Mouse (Mus musculus): Measurements from ENCODE around the gene Sppl2a. TPM values are rescaled to one million over a fixed set of nuclear protein-coding genes. Genes with fewer than 3 reads are reported as not detected.
"Not testable (repeated sequence)": the region's sequence is repeated elsewhere in the genome, so short reads cannot be mapped to it uniquely, and the experiment has no call there.

Sppl2a gene
- polyA plus RNA-seq, 1 experiment from 2014 or later: 54.9 TPM

DNA sequence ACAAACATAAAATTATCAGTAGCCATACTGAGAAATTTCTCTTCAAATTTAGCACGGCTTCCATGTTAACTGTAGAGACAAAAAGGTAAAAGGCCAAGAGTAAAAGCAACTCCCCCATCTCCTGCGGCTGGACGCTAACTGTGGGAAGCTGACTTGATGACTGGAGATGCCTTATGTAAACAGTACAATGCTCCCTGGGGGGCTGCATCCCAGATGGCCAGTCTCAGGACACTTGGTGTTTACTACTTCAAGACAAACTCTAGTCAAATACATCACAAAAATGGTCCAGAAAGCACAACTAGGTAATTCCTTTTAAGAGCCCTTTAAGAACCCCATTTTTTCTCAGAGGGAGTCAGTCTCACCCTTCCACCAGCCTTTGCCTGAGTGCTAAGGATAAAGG lies 45.9 kb downstream of the Sppl2a start:
- Histone ChIP-seq H3K4me1 (ENCODE audit: control insufficient read depth, insufficient read depth, low read length) (no peaks in the 10 kb centered on the region), H3K9me3 (ENCODE audit: control insufficient read depth, low read depth, low read length) (no peaks in the 10 kb centered on the region), H3K9ac (replicated peaks; ENCODE audit: low read depth, low read length) (no peak overlapping the region), H3K27me3 (ENCODE audit: control insufficient read depth, insufficient read depth, low read length) (no peaks in the 10 kb centered on the region), H3K4me3 (ENCODE audit: low read depth, low read length) (no peak overlapping the region), H3K36me3 (ENCODE audit: control insufficient read depth, insufficient read depth, low read length) (no peaks in the 10 kb centered on the region), H3K4me2 (replicated peaks; ENCODE audit: low read depth, low read length) (no peak overlapping the region), H3K27ac (ENCODE audit: low read length) (no peak overlapping the region)
- no peak for ATAC-seq (ENCODE audit: insufficient number of reproducible peaks, insufficient read depth, low FRiP score, low read depth)
- WGBS: 28% methylated on average over 3 of the region's 3 CpGs

DNA sequence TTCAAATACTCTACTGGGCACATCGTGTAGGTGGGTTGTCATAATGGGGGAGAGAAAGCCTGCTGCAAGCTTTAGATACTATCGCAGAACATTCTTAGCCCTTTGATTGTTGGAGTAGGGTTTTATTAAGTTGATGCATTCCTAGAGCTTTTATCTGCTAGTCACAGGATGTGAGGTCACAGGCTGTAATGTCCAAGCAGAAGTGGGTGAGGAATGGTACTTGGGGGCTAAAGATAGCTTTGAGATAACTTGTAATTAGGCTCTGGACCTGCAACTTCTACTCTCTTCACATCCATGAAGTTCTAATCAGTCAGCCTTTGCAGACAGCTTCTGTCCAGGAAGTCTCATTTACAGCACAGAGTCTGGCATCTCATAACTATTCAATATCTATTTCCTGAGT lies 47.2 kb downstream of the Sppl2a start:
- Histone ChIP-seq H3K9ac (replicated peaks; ENCODE audit: low read depth, low read length) (no peak overlapping the region), H3K27me3 (ENCODE audit: control insufficient read depth, insufficient read depth, low read length) (no peaks in the 10 kb centered on the region), H3K36me3 (ENCODE audit: control insufficient read depth, insufficient read depth, low read length) (no peaks in the 10 kb centered on the region), H3K9me3 (ENCODE audit: control insufficient read depth, low read depth, low read length) (no peaks in the 10 kb centered on the region), H3K4me2 (replicated peaks; ENCODE audit: low read depth, low read length) (no peak overlapping the region), H3K27ac (ENCODE audit: low read length) (no peak overlapping the region), H3K4me1 (ENCODE audit: control insufficient read depth, insufficient read depth, low read length) (no peaks in the 10 kb centered on the region), H3K4me3 (ENCODE audit: low read depth, low read length) (no peak overlapping the region)
- ATAC-seq (ENCODE audit: insufficient number of reproducible peaks, insufficient read depth, low FRiP score, low read depth): no peak
- 47% methylated on average over 2 of the region's 2 CpGs for WGBS

DNA sequence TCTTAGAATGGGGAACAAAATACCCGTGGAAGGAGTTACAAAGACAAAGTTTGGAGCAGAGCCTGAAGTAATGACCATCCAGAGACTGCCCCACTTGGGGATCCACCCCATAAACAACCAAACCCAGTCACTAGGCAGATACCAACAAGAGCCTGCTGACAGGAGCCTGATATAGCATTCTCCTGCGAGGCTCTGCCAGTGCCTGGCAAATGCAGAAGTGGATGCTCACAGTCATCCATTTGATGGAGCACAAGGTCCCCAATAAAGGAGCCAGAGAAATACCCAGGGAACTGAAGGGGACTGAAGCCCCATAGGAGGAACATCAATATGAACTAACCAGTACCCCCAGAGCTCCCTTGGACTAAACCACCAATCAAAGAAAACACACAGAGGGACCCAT lies 50.3 kb downstream of the Sppl2a start:
- H3K27ac ChIP-seq (ENCODE audit: low read length); H3K36me3 ChIP-seq (ENCODE audit: control insufficient read depth, insufficient read depth, low read length); H3K27me3 ChIP-seq (ENCODE audit: control insufficient read depth, insufficient read depth, low read length); H3K4me3 ChIP-seq (ENCODE audit: low read depth, low read length); H3K4me1 ChIP-seq (ENCODE audit: control insufficient read depth, insufficient read depth, low read length); H3K4me2 ChIP-seq (replicated peaks; ENCODE audit: low read depth, low read length); ATAC-seq (ENCODE audit: insufficient number of reproducible peaks, insufficient read depth, low FRiP score, low read depth); H3K9ac ChIP-seq (replicated peaks; ENCODE audit: low read depth, low read length); H3K9me3 ChIP-seq (ENCODE audit: control insufficient read depth, low read depth, low read length): not testable (repeated sequence)
- WGBS: 51% methylated on average over 2 of the region's 2 CpGs

- H3K27me3 ChIP-seq (ENCODE audit: control insufficient read depth, insufficient read depth, low read length): no peaks in the 10 kb centered on the region
- peaks cover 4% of the 10 kb centered on the region; the same call in 1 of the 2 replicates for H3K4me1 ChIP-seq (ENCODE audit: control insufficient read depth, insufficient read depth, low read length)
- no peaks in the 10 kb centered on the region for H3K36me3 ChIP-seq (ENCODE audit: control insufficient read depth, insufficient read depth, low read length)
- no peak overlapping the region for H3K27ac ChIP-seq (ENCODE audit: low read length)
- no peaks in the 10 kb centered on the region for H3K9me3 ChIP-seq (ENCODE audit: control insufficient read depth, low read depth, low read length)
- no peak overlapping the region for H3K9ac ChIP-seq (replicated peaks; ENCODE audit: low read depth, low read length)
- H3K4me3 ChIP-seq (ENCODE audit: low read depth, low read length): no peak overlapping the region
- WGBS: 88% methylated on average over 1 of the region's 1 CpGs
- H3K4me2 ChIP-seq (replicated peaks; ENCODE audit: low read depth, low read length): no peak overlapping the region
- no peak for ATAC-seq (ENCODE audit: insufficient number of reproducible peaks, insufficient read depth, low FRiP score, low read depth)
Observed at GRCm38 (mm10) chr2:126877991-126878390, 55.0 kb downstream of the Sppl2a start.

DNA sequence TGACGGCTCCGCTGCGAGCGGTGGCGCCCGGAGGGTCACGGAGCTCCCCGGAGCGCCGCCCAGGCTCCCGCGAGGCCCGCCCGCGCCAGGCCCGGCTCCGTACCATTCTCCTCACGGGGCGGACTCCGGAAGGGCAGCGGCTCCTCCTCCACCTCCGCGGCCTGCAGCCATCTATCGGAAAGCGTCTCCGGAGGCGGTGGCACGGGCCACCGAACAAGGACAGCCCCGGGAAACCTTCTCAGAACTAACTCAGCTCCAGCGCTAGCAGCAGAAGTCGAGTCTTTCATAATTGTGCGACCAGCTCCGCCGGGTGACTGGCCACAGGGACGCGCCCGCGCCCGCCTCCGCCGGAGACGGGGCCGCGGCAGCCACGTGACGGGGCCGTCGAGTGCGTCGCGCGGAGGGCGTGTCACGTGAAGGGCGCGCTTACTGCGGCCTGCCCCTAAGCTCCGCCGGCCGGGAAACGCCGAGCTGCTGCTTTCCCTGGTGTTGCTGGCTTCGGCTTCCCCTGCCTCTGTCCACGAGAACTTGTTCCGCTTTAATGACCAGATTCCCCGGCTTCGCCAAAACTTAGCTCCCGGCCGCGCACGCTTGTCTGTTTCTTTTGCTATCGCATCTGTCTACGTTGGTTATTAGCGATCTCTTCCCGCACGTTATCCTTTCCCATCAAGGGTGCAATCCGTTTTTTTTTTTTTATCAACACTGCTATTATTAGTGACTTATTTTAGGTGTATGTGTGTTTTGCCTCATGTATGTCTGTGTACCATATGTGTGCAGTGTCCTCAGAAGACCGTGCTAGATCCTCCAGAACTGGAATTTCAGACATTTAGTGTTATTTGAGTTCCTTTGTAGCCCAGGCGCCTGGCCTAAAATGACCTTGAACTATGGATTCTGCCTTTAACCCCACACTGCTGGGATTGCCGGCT lies 56.9 kb downstream of the Sppl2a start, which contains the start of gene Trpm7:
TSS of gene Trpm7 (minus strand) at position 360 of the 926 bp plus-strand sequence.
- H3K4me2 ChIP-seq (replicated peaks; ENCODE audit: low read depth, low read length): peak within 1 kb of the TSS; percentile 72
- H3K4me1 ChIP-seq (ENCODE audit: control insufficient read depth, insufficient read depth, low read length): peaks cover 7% of the 10 kb centered on the region; the same call in 1 of the 2 replicates
- ATAC-seq (ENCODE audit: insufficient number of reproducible peaks, insufficient read depth, low FRiP score, low read depth): peak; percentile 98
- no peaks in the 10 kb centered on the region for H3K9me3 ChIP-seq (ENCODE audit: control insufficient read depth, low read depth, low read length)
- peak within 1 kb of the TSS; percentile 92 for H3K9ac ChIP-seq (replicated peaks; ENCODE audit: low read depth, low read length)
- under 1% methylated on average over 75 of the region's 81 CpGs for WGBS
- H3K36me3 ChIP-seq (ENCODE audit: control insufficient read depth, insufficient read depth, low read length): no peaks in the 10 kb centered on the region
- peak within 1 kb of the TSS; percentile 80 for H3K4me3 ChIP-seq (ENCODE audit: low read depth, low read length)
- peak within 1 kb of the TSS; percentile 96 for H3K27ac ChIP-seq (ENCODE audit: low read length)
- H3K27me3 ChIP-seq (ENCODE audit: control insufficient read depth, insufficient read depth, low read length): no peaks in the 10 kb centered on the region

GRCm38 (mm10) chr2:126875516-126875835 lies 57.6 kb downstream of the Sppl2a start:
- peak; percentile 42; the same call in 1 of the 2 replicates for ATAC-seq (ENCODE audit: insufficient number of reproducible peaks, insufficient read depth, low FRiP score, low read depth)
- peak overlapping the region; percentile 92 for H3K9ac ChIP-seq (replicated peaks; ENCODE audit: low read depth, low read length)

DNA sequence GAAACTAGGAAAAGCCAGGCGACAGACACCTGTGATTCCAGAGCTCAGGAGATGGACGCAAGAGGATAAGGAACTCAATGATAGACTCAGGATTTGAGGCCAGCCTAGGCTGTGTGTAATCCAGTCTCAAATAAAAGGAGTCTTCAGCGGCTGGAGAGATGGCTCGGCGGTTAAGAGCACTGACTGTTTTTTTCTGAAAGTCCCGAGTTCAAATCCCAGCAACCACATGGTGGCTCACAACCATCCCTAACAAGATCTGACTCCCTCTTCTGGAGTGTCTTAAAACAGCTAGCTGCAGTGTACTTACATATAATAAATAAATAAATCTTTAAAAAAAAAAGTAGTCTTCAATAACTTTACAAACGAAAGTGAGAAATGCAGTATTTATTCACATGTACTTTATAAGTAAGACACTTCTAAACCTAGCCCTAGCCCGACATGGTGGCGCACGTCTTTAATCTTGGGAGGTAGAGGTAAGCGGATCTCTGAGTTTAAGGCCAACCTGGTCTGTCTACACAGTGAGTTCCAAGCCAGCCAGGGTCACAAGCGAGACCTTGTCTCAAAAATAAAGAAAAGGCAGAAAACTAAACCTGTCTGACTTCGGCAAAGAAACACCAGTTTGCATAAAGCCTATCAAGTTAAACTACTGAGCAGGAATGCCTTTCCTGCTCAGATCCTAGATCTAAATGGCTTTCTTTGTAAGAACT lies 58.1 kb downstream of the Sppl2a start:
- Histone ChIP-seq H3K9me3 (ENCODE audit: control insufficient read depth, low read depth, low read length) (no peaks in the 10 kb centered on the region), H3K9ac (replicated peaks; ENCODE audit: low read depth, low read length) (peak overlapping the region; percentile 92), H3K4me1 (ENCODE audit: control insufficient read depth, insufficient read depth, low read length) (peaks cover 7% of the 10 kb centered on the region; the same call in 1 of the 2 replicates), H3K27me3 (ENCODE audit: control insufficient read depth, insufficient read depth, low read length) (no peaks in the 10 kb centered on the region), H3K36me3 (ENCODE audit: control insufficient read depth, insufficient read depth, low read length) (no peaks in the 10 kb centered on the region), H3K27ac (ENCODE audit: low read length) (peak overlapping the region; percentile 96), H3K4me2 (replicated peaks; ENCODE audit: low read depth, low read length) (peak overlapping the region; percentile 72), H3K4me3 (ENCODE audit: low read depth, low read length) (peak overlapping the region; percentile 80)
- 22% methylated on average over 13 of the region's 13 CpGs for WGBS
- ATAC-seq (ENCODE audit: insufficient number of reproducible peaks, insufficient read depth, low FRiP score, low read depth): no peak

More at GRCm38 (mm10) chr2:126875516-126875835, 57.6 kb downstream of the Sppl2a start:
- Histone ChIP-seq H3K4me3 (ENCODE audit: low read depth, low read length) (peak overlapping the region; percentile 80), H3K4me1 (ENCODE audit: control insufficient read depth, insufficient read depth, low read length) (peaks cover 7% of the 10 kb centered on the region; the same call in 1 of the 2 replicates), H3K27ac (ENCODE audit: low read length) (peak overlapping the region; percentile 96), H3K27me3 (ENCODE audit: control insufficient read depth, insufficient read depth, low read length) (no peaks in the 10 kb centered on the region), H3K36me3 (ENCODE audit: control insufficient read depth, insufficient read depth, low read length) (no peaks in the 10 kb centered on the region), H3K4me2 (replicated peaks; ENCODE audit: low read depth, low read length) (peak overlapping the region; percentile 72), H3K9me3 (ENCODE audit: control insufficient read depth, low read depth, low read length) (no peaks in the 10 kb centered on the region)
- WGBS: under 1% methylated on average over 18 of the region's 18 CpGs

- H3K9me3 ChIP-seq (ENCODE audit: control insufficient read depth, low read depth, low read length): no peaks in the 10 kb centered on the region
- ATAC-seq (ENCODE audit: insufficient number of reproducible peaks, insufficient read depth, low FRiP score, low read depth): no peak
- no peaks in the 10 kb centered on the region for H3K27me3 ChIP-seq (ENCODE audit: control insufficient read depth, insufficient read depth, low read length)
- no peaks in the 10 kb centered on the region for H3K36me3 ChIP-seq (ENCODE audit: control insufficient read depth, insufficient read depth, low read length)
- no peak overlapping the region for H3K4me2 ChIP-seq (replicated peaks; ENCODE audit: low read depth, low read length)
- 61% methylated on average over 1 of the region's 1 CpGs for WGBS
- H3K27ac ChIP-seq (ENCODE audit: low read length): no peak overlapping the region
- no peak overlapping the region for H3K9ac ChIP-seq (replicated peaks; ENCODE audit: low read depth, low read length)
- H3K4me1 ChIP-seq (ENCODE audit: control insufficient read depth, insufficient read depth, low read length): no peaks in the 10 kb centered on the region
- H3K4me3 ChIP-seq (ENCODE audit: low read depth, low read length): no peak overlapping the region
Observed at GRCm38 (mm10) chr2:126866301-126866700, 66.7 kb downstream of the Sppl2a start.

Measured in stomach, embryonic 14.5 days (tissue).